Mouse (Mus musculus) CH12.LX (cell line): ENCODE results near the gene Nfia. TPM values are rescaled to one million over a fixed set of nuclear protein-coding genes. Genes with fewer than 3 reads are reported as not detected.

Experiments
- DNase-seq: peaks from one replicate; pipeline ENCODE4 v3.0.0-alpha.2; 2013; ENCODE audit errors: extremely low read depth
- H3K27ac ChIP-seq: 2 replicates; pipeline ENCODE4 v1.5.1; 2012; ENCODE audit warnings: low read depth, mild to moderate bottlenecking, control low read depth, moderate library complexity; ENCODE audit not compliant: insufficient read depth
- H3K27me3 ChIP-seq: replicated peaks from 2 replicates; pipeline ENCODE3; 2012; ENCODE audit warnings: inconsistent platforms
- H3K36me3 ChIP-seq, 2 experiments: replicated peaks in 1 of 2; 2 replicates each; pipeline versions ENCODE3 to v1.6.1; 2012; ENCODE audit warnings: inconsistent platforms in 1 of 2, low read length in 1 of 2, mild to moderate bottlenecking in 1 of 2, mixed read lengths in 1 of 2, moderate library complexity in 1 of 2; ENCODE audit not compliant: control insufficient read depth in 1 of 2, insufficient read depth in 1 of 2
- H3K4me1 ChIP-seq, 2 experiments: 2 replicates each; pipeline ENCODE4 v1.6.1; 2012; ENCODE audit warnings: inconsistent platforms in 1 of 2, moderate library complexity in 1 of 2; ENCODE audit not compliant: insufficient read depth in 2 of 2, control insufficient read depth in 1 of 2
- H3K4me2 ChIP-seq: 2 replicates; pipeline ENCODE4 v1.6.1; 2012; ENCODE audit warnings: low read depth, mild to moderate bottlenecking, control low read depth; ENCODE audit not compliant: poor library complexity, insufficient read depth, severe bottlenecking
- H3K4me3 ChIP-seq, 3 experiments: fragments of 150-350 bp in 1 of 3; sonication (generic) in 1 of 3; replicated peaks in 1 of 3; 2 replicates each; pipeline versions ENCODE3 to v1.5.1; 2011 to 2012; ENCODE audit warnings: low read depth in 2 of 3, low read length in 2 of 3, mild to moderate bottlenecking in 2 of 3, moderate library complexity in 2 of 3, control low read depth in 1 of 3, improper control_type of control experiment in 1 of 3, inconsistent platforms in 1 of 3, mixed read lengths in 1 of 3; ENCODE audit not compliant: poor library complexity in 1 of 3
- H3K79me2 ChIP-seq: replicated peaks from 2 replicates; pipeline ENCODE4 v1.6.1; 2012; ENCODE audit warnings: mild to moderate bottlenecking, moderate library complexity; ENCODE audit not compliant: control insufficient read depth, poor library complexity, insufficient read depth, severe bottlenecking; ENCODE audit errors: extremely low read depth
- H3K9ac ChIP-seq: 2 replicates; pipeline ENCODE4 v1.6.1; 2012; ENCODE audit warnings: low read depth, mild to moderate bottlenecking, control low read depth, moderate library complexity; ENCODE audit not compliant: insufficient read depth
- H3K9me3 ChIP-seq: replicated peaks from 2 replicates; pipeline ENCODE3; 2012; ENCODE audit warnings: low read length, inconsistent platforms, mixed read lengths
- BHLHE40 ChIP-seq: IDR thresholded peaks from 2 replicates; pipeline ENCODE4 v1.6.1; 2011; ENCODE audit warnings: mild to moderate bottlenecking, low read depth, low read length, improper control_type of control experiment
- CHD1 ChIP-seq: IDR thresholded peaks from 2 replicates; pipeline ENCODE4 v1.6.1; 2012; ENCODE audit warnings: low read depth, low read length, improper control_type of control experiment, inconsistent platforms
- CHD2 ChIP-seq: IDR thresholded peaks from 2 replicates; pipeline ENCODE4 v1.6.1; 2011; ENCODE audit warnings: low read length, improper control_type of control experiment
- CTCF ChIP-seq, 2 experiments: IDR thresholded peaks in 1 of 2; conservative IDR thresholded peaks in 1 of 2; 2 replicates each; pipeline ENCODE4 v1.5.1; 2011 to 2012; ENCODE audit warnings: low read depth in 2 of 2, low read length in 2 of 2, improper control_type of control experiment in 1 of 2, inconsistent platforms in 1 of 2, mild to moderate bottlenecking in 1 of 2, moderate library complexity in 1 of 2
- E2F4 ChIP-seq: IDR thresholded peaks from 2 replicates; pipeline ENCODE4 v1.6.1; 2011; ENCODE audit warnings: low read depth, low read length, improper control_type of control experiment; ENCODE audit not compliant: insufficient replicate concordance
- ELF1 ChIP-seq: IDR thresholded peaks from 2 replicates; pipeline ENCODE4 v1.6.1; 2014; ENCODE audit warnings: low read depth, mild to moderate bottlenecking, inconsistent platforms, low read length, improper control_type of control experiment
- ETS1 ChIP-seq: conservative IDR thresholded peaks from 2 replicates; pipeline ENCODE4 v1.6.1; 2012; ENCODE audit warnings: low read depth, mild to moderate bottlenecking, inconsistent platforms, low read length, improper control_type of control experiment, moderate library complexity
- GABPA ChIP-seq: IDR thresholded peaks from 2 replicates; pipeline ENCODE4 v1.6.1; 2012; ENCODE audit warnings: low read depth, low read length, improper control_type of control experiment, inconsistent platforms; ENCODE audit not compliant: insufficient replicate concordance
- IRF4 ChIP-seq: IDR thresholded peaks from 2 replicates; pipeline ENCODE4 v1.6.1; 2014; ENCODE audit warnings: low read depth, mild to moderate bottlenecking, inconsistent platforms, low read length, improper control_type of control experiment
- JUN ChIP-seq: IDR thresholded peaks from 2 replicates; pipeline ENCODE4 v1.6.1; 2011; ENCODE audit warnings: low read depth, mild to moderate bottlenecking, low read length, improper control_type of control experiment, moderate library complexity; ENCODE audit not compliant: insufficient read depth
- JUND ChIP-seq: conservative IDR thresholded peaks from 2 replicates; pipeline ENCODE4 v1.6.1; 2011; ENCODE audit warnings: low read depth, low read length, improper control_type of control experiment
- KAT2A ChIP-seq: IDR thresholded peaks from 2 replicates; pipeline ENCODE4 v1.6.1; 2012; ENCODE audit warnings: low read length, improper control_type of control experiment, inconsistent platforms; ENCODE audit not compliant: insufficient replicate concordance
- MAFK ChIP-seq: IDR thresholded peaks from 2 replicates; pipeline ENCODE4 v1.6.1; 2011; ENCODE audit warnings: low read length, improper control_type of control experiment; ENCODE audit not compliant: insufficient replicate concordance
- MAX ChIP-seq: IDR thresholded peaks from 2 replicates; pipeline ENCODE4 v1.6.1; 2011; ENCODE audit warnings: low read length, improper control_type of control experiment
- MXI1 ChIP-seq: IDR thresholded peaks from 2 replicates; pipeline ENCODE4 v1.6.1; 2011; ENCODE audit warnings: mild to moderate bottlenecking, low read depth, low read length, improper control_type of control experiment
- NELFE ChIP-seq: IDR thresholded peaks from 2 replicates; pipeline ENCODE4 v1.6.1; 2011; ENCODE audit warnings: low read depth, low read length, improper control_type of control experiment
- NRF1 ChIP-seq: IDR thresholded peaks from 2 replicates; pipeline ENCODE4 v1.6.1; 2014; ENCODE audit warnings: low read depth, mild to moderate bottlenecking, inconsistent platforms, low read length, improper control_type of control experiment, moderate library complexity
- POLR2AphosphoS2 ChIP-seq: IDR thresholded peaks from 2 replicates; pipeline ENCODE4 v1.6.1; 2011; ENCODE audit warnings: low read depth, low read length, improper control_type of control experiment
- SIN3A ChIP-seq: IDR thresholded peaks from 2 replicates; pipeline ENCODE4 v1.6.1; 2012; ENCODE audit warnings: low read length, improper control_type of control experiment, inconsistent platforms
- SMC3 ChIP-seq: IDR thresholded peaks from 2 replicates; pipeline ENCODE4 v1.6.1; 2011; ENCODE audit warnings: low read depth, low read length, improper control_type of control experiment
- UBTF ChIP-seq: IDR thresholded peaks from 2 replicates; pipeline ENCODE4 v1.6.1; 2012; ENCODE audit warnings: low read depth, mild to moderate bottlenecking, inconsistent platforms, low read length, improper control_type of control experiment, moderate library complexity
- USF1 ChIP-seq: IDR thresholded peaks from 2 replicates; pipeline ENCODE4 v1.6.1; 2014; ENCODE audit warnings: low read depth, mild to moderate bottlenecking, inconsistent platforms, low read length, improper control_type of control experiment
- USF2 ChIP-seq: conservative IDR thresholded peaks from 2 replicates; pipeline ENCODE4 v1.6.1; 2011; ENCODE audit warnings: low read depth, low read length, improper control_type of control experiment
- ZC3H11A ChIP-seq: IDR thresholded peaks from 2 replicates; pipeline ENCODE4 v1.6.1; 2012; ENCODE audit warnings: low read depth, mild to moderate bottlenecking, inconsistent platforms, low read length, improper control_type of control experiment
- ZNF384 ChIP-seq: IDR thresholded peaks from 2 replicates; pipeline ENCODE4 v1.6.1; 2012; ENCODE audit warnings: low read depth, low read length, improper control_type of control experiment, inconsistent platforms
- dilution Hi-C: fragments of 300-500 bp; cut with MboI; formaldehyde crosslinking; loops from 2 replicates; pipeline ENCODE4 v1.14.3; 2020; ENCODE audit warnings: low sequenced_read_pairs; ENCODE audit not compliant: extremely low pct_unique_long_range_greater_than_20kb, extremely low pct_ligation_motif_present
- in situ Hi-C: fragments of 300-500 bp; cut with MboI; formaldehyde crosslinking; loops from 3 replicates; pipeline ENCODE4 v1.14.3; 2019; ENCODE audit warnings: low sequenced_read_pairs, low pct_ligation_motif_present, low pct_unique_long_range_greater_than_20kb, mixed read lengths
- polyA plus RNA-seq: library from polyadenylated mRNA; unstranded; fragments of >175 nt; gene quantifications from 2 replicates; pipeline ENCODE4 v1.2.1, GENCODE M21; 2012; ENCODE audit warnings: low read depth; ENCODE audit not compliant: insufficient read length
- total RNA-seq, 2 experiments: library from RNA; depleted of rRNA; stranded (reverse); fragments of 300-350 nt in 1 of 2; fragments of >200 nt in 1 of 2; gene quantifications; 2 replicates each; pipeline ENCODE4 v1.2.3; 2012 to 2014

The Nfia gene
- total and polyA plus RNA-seq, 3 experiments: not detected

GRCm38 (mm10) chr4:98061086-98061485 lies 288.6 kb downstream of the Nfia start:
- no peaks in the 10 kb centered on the region for H3K36me3 ChIP-seq
- no peak for TF ChIP-seq MAX
- no peak for TF ChIP-seq ZNF384
- no peak for TF ChIP-seq SMC3
- TF ChIP-seq MXI1: no peak
- TF ChIP-seq CHD1: no peak
- no peak for TF ChIP-seq USF2
- no peak for TF ChIP-seq CHD2
- TF ChIP-seq GABPA: no peak
- no peak for TF ChIP-seq POLR2AphosphoS2
- no peak for TF ChIP-seq UBTF
- no peak for TF ChIP-seq KAT2A
- TF ChIP-seq JUND: no peak
- no peak for TF ChIP-seq E2F4
- TF ChIP-seq CTCF (conservative IDR thresholded peaks at IDR 0.05 in 1 of 2, IDR thresholded peaks at IDR 0.05 in 1 of 2; ENCODE audit: low read depth in 2 of 2, low read length in 2 of 2): no peak
- TF ChIP-seq JUN: no peak
- TF ChIP-seq IRF4: no peak
- no peak overlapping the region for H3K27ac ChIP-seq
- no peak for DNase-seq
- H3K27me3 ChIP-seq: no peaks in the 10 kb centered on the region
- dilution Hi-C loops (no loop called here), in situ Hi-C loops (no loop called here)
- no peak overlapping the region for H3K4me3 ChIP-seq
- H3K79me2 ChIP-seq: no peaks in the 10 kb centered on the region
- peaks cover 48% of the 10 kb centered on the region for H3K9me3 ChIP-seq
- H3K9ac ChIP-seq: no peak overlapping the region
- no peak overlapping the region for H3K4me2 ChIP-seq
- no peaks in the 10 kb centered on the region for H3K4me1 ChIP-seq

GRCm38 (mm10) chr4:98063280-98063679 lies 290.7 kb downstream of the Nfia start:
- H3K36me3 ChIP-seq: no peaks in the 10 kb centered on the region
- dilution Hi-C loops (no loop called here), in situ Hi-C loops (no loop called here)
- H3K79me2 ChIP-seq: no peaks in the 10 kb centered on the region
- H3K27me3 ChIP-seq: no peaks in the 10 kb centered on the region
- DNase-seq: no peak
- H3K4me2 ChIP-seq: no peak overlapping the region
- H3K4me1 ChIP-seq: no peaks in the 10 kb centered on the region
- no peak overlapping the region for H3K9ac ChIP-seq
- peaks cover 51% of the 10 kb centered on the region for H3K9me3 ChIP-seq
- no peak overlapping the region for H3K4me3 ChIP-seq
- no peak for TF ChIP-seq CTCF (conservative IDR thresholded peaks at IDR 0.05 in 1 of 2, IDR thresholded peaks at IDR 0.05 in 1 of 2; ENCODE audit: low read depth in 2 of 2, low read length in 2 of 2)
- TF ChIP-seq USF2: no peak
- no peak for TF ChIP-seq CHD1
- TF ChIP-seq NRF1: no peak
- no peak for TF ChIP-seq MAX
- TF ChIP-seq POLR2AphosphoS2: no peak
- TF ChIP-seq MAFK: no peak
- no peak for TF ChIP-seq ELF1
- no peak for TF ChIP-seq ETS1
- no peak for TF ChIP-seq JUND
- TF ChIP-seq CHD2: no peak
- TF ChIP-seq E2F4: no peak
- no peak for TF ChIP-seq ZC3H11A
- TF ChIP-seq USF1: no peak
- TF ChIP-seq NELFE: no peak
- TF ChIP-seq SIN3A: no peak
- no peak for TF ChIP-seq BHLHE40
- no peak overlapping the region for H3K27ac ChIP-seq
